In genomic region chr5:113142018-113142417, GRCm38 (mm10) we compare ENCODE assay signal across 13 mouse cellular contexts.
DNase-seq lines count a peak whose midpoint lies in the region; ATAC-seq and TF ChIP-seq lines count a peak whose summit lies in the region.
"Had no signal": no experiment of that assay in that cellular context is flagged by ENCODE, and none has a peak within 500 bp of the region (broad histone marks: within the 10 kb centered on the region; RNA-seq: fewer than 3 reads in every experiment).

No protein-coding gene starts in this region.

- 86% methylated on average over 5 of the region's 5 CpGs for WGBS in heart, embryonic 13.5 days
- 91% methylated on average over 5 of the region's 5 CpGs for WGBS in hindbrain, postnatal 0 days
- 88% methylated on average over 5 of the region's 5 CpGs for whole genome bisulfite sequencing in hindbrain, embryonic 12.5 days
- WGBS in olfactory bulb, adult 2 months, result 75% methylated on average over 5 of the region's 5 CpGs

- DNase-seq in heart, adult 9 months (ENCODE audit: low spot score in 2 of 2), result no peak
- DNase-seq in hindbrain, postnatal 0 days (ENCODE audit: low spot score), result no peak
- no peak for DNase-seq in testis, postnatal 10 days (ENCODE audit: low spot score)
- DNase-seq in layer of hippocampus, postnatal 10 days (ENCODE audit: low spot score in 2 of 2), result no peak
- DNase-seq: liver, postnatal 0 days; midbrain, embryonic 14.5 days; thymus, postnatal 36 days had no signal

- H3K9me3 ChIP-seq in heart, embryonic 13.5 days, result peaks cover 4% of the 10 kb centered on the region; the same call in 1 of the 2 replicates
- no peaks in the 10 kb centered on the region for H3K9me3 ChIP-seq in hindbrain, postnatal 0 days (ENCODE audit: low read length)
- H3K9me3 ChIP-seq in hindbrain, embryonic 12.5 days (replicated peaks), result peaks cover 5% of the 10 kb centered on the region

- no peak for ATAC-seq in heart, embryonic 13.5 days (ENCODE audit: extremely low read depth, insufficient number of reproducible peaks, low FRiP score, low TSS enrichment)
- ATAC-seq in hindbrain, postnatal 0 days, result no peak
- ATAC-seq in hindbrain, embryonic 12.5 days (ENCODE audit: low FRiP score), result no peak
- ATAC-seq: inflammation-experienced regulatory T-cells, adult 6 months; liver, postnatal 0 days had no signal

- peaks cover 4% of the 10 kb centered on the region for H3K36me3 ChIP-seq in heart, embryonic 13.5 days
- H3K36me3 ChIP-seq in hindbrain, postnatal 0 days (ENCODE audit: insufficient read depth, low read length), result no peaks in the 10 kb centered on the region
- H3K36me3 ChIP-seq in hindbrain, embryonic 12.5 days, result no peaks in the 10 kb centered on the region
- no peaks in the 10 kb centered on the region for H3K36me3 ChIP-seq in testis, adult 2 months (ENCODE audit: control insufficient read depth, insufficient read depth, low read length)
- H3K36me3 ChIP-seq: embryonic facial prominence, embryonic 10.5 days had no signal

- no peak; the same call in 1 of the 2 replicates for TF ChIP-seq POLR2A in testis, adult 2 months (IDR thresholded peaks at IDR 0.05; ENCODE audit: control insufficient read depth, low read depth, low read length)
- no peak for TF ChIP-seq POLR2A in olfactory bulb, adult 2 months (IDR thresholded peaks at IDR 0.05; ENCODE audit: insufficient read depth, low read depth, low read length)

- H3K4me3 ChIP-seq in heart, embryonic 13.5 days, result no peak overlapping the region
- no peak overlapping the region for H3K4me3 ChIP-seq in hindbrain, postnatal 0 days (ENCODE audit: low read length)
- no peak overlapping the region for H3K4me3 ChIP-seq in hindbrain, embryonic 12.5 days
- peak overlapping the region; percentile 64 for H3K4me3 ChIP-seq in testis, adult 2 months (ENCODE audit: control insufficient read depth, low read depth, low read length)
- no peak overlapping the region for H3K4me3 ChIP-seq in olfactory bulb, adult 2 months (ENCODE audit: insufficient read depth, low read depth, low read length)
- H3K4me3 ChIP-seq: embryonic facial prominence, embryonic 10.5 days had no signal

- peaks cover 47% of the 10 kb centered on the region for H3K4me1 ChIP-seq in heart, embryonic 13.5 days
- H3K4me1 ChIP-seq in hindbrain, postnatal 0 days (ENCODE audit: insufficient read depth, low read length), result peaks cover 15% of the 10 kb centered on the region; the same call in 1 of the 2 replicates
- H3K4me1 ChIP-seq in hindbrain, embryonic 12.5 days, result peaks cover 23% of the 10 kb centered on the region
- H3K4me1 ChIP-seq in testis, adult 2 months (ENCODE audit: control insufficient read depth, insufficient read depth, low read length), result peaks cover 23% of the 10 kb centered on the region
- peaks cover 68% of the 10 kb centered on the region for H3K4me1 ChIP-seq in olfactory bulb, adult 2 months (ENCODE audit: control insufficient read depth, insufficient read depth, low read length)

- no peak for TF ChIP-seq CTCF in hindbrain, postnatal 0 days (IDR thresholded peaks at IDR 0.05; ENCODE audit: low read depth)
- no peak for TF ChIP-seq CTCF in testis, adult 2 months (IDR thresholded peaks at IDR 0.05; ENCODE audit: control insufficient read depth, insufficient read depth, insufficient replicate concordance, low read depth, low read length)
- no peak for TF ChIP-seq CTCF in olfactory bulb, adult 2 months (IDR thresholded peaks at IDR 0.05; ENCODE audit: insufficient read depth, low read depth, low read length)

- H3K27ac ChIP-seq in heart, embryonic 13.5 days (replicated peaks), result peak overlapping the region; percentile 80
- H3K27ac ChIP-seq in hindbrain, postnatal 0 days, result peak overlapping the region; percentile 67
- no peak overlapping the region for H3K27ac ChIP-seq in hindbrain, embryonic 12.5 days
- H3K27ac ChIP-seq in testis, adult 2 months (ENCODE audit: control insufficient read depth, insufficient read depth, low read depth, low read length), result no peak overlapping the region
- peak overlapping the region; percentile 94 for H3K27ac ChIP-seq in olfactory bulb, adult 2 months (ENCODE audit: insufficient read depth, low read depth, low read length)
- H3K27ac ChIP-seq: embryonic facial prominence, embryonic 10.5 days had no signal

- peak overlapping the region; percentile 35 for H3K4me2 ChIP-seq in heart, embryonic 13.5 days
- no peak overlapping the region for H3K4me2 ChIP-seq in hindbrain, postnatal 0 days (ENCODE audit: low read depth, low read length)
- no peak overlapping the region for H3K4me2 ChIP-seq in hindbrain, embryonic 12.5 days (replicated peaks)

- H3K9ac ChIP-seq in heart, embryonic 13.5 days, result peak overlapping the region; percentile 59; the same call in 1 of the 2 replicates
- H3K9ac ChIP-seq in hindbrain, postnatal 0 days (replicated peaks; ENCODE audit: low read length), result no peak overlapping the region
- H3K9ac ChIP-seq in hindbrain, embryonic 12.5 days, result no peak overlapping the region
- H3K9ac ChIP-seq: liver, postnatal 0 days had no signal

- no peaks in the 10 kb centered on the region for H3K27me3 ChIP-seq in heart, embryonic 13.5 days (replicated peaks)
- H3K27me3 ChIP-seq in hindbrain, postnatal 0 days (ENCODE audit: insufficient read depth, low read length), result no peaks in the 10 kb centered on the region
- H3K27me3 ChIP-seq in hindbrain, embryonic 12.5 days, result peaks cover 30% of the 10 kb centered on the region
- no peaks in the 10 kb centered on the region for H3K27me3 ChIP-seq in testis, adult 2 months (ENCODE audit: control insufficient read depth, insufficient read depth, low read length)

Comparison
In these comparisons a context has a peak if more than half of its experiments do, and no peak if none do; other contexts are left out.
1. H3K27ac ChIP-seq: peak in heart, embryonic 13.5 days (single experiment), hindbrain, postnatal 0 days (single experiment) and olfactory bulb, adult 2 months (single experiment); none in hindbrain, embryonic 12.5 days (single experiment) and testis, adult 2 months (single experiment).